Mouse (Mus musculus): Measurements from ENCODE around the gene Eef1b2. TPM values are rescaled to one million over a fixed set of nuclear protein-coding genes. Genes with fewer than 3 reads are reported as not detected.

Gene Eef1b2
- total and polyA plus RNA-seq, 3 experiments: 1,302 to 1,881 (median 1,842) TPM

DNA sequence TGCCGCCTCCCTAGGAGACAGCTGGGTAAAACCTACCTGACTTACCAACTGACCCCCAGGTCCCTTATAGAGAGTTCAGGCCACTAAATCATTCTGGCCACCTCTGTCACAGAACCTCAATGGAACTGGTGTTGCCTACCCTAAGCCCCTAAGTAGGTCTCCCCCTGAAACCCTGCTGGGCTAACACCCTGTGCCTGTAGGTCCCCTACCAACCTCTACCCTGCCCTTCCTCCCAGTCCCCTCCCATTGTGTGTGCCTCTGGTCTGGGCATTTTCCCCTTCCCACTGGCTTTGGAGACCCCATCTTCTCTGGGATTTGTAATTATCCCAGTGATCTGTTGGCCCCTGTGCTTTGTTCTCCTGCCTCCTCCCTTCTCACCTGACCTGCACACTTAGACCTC, 26.8 kb downstream of the Eef1b2 start:
- Histone ChIP-seq H3K4me1 (ENCODE audit: control insufficient read depth in 1 of 2, insufficient read depth in 2 of 2) (peaks cover 8 to 20% of the 10 kb centered on the region in 2 experiments; a peak in 3 of 4 replicates), H3K27ac (ENCODE audit: insufficient read depth, low read depth) (no peak overlapping the region), H3K27me3 (replicated peaks) (no peaks in the 10 kb centered on the region), H3K4me3 (replicated peaks in 1 of 3; ENCODE audit: low read depth in 2 of 3, low read length in 2 of 3, poor library complexity in 1 of 3) (no peak overlapping the region), H3K9me3 (replicated peaks; ENCODE audit: low read length) (no peaks in the 10 kb centered on the region), H3K36me3 (replicated peaks in 1 of 2; ENCODE audit: control insufficient read depth in 1 of 2, insufficient read depth in 1 of 2, low read length in 1 of 2) (no peaks in the 10 kb centered on the region), H3K4me2 (ENCODE audit: insufficient read depth, low read depth, poor library complexity, severe bottlenecking) (no peak overlapping the region), H3K9ac (ENCODE audit: insufficient read depth, low read depth) (no peak overlapping the region), H3K79me2 (replicated peaks; ENCODE audit: control insufficient read depth, extremely low read depth, insufficient read depth, poor library complexity, severe bottlenecking) (no peaks in the 10 kb centered on the region)
- dilution Hi-C loops (cut with MboI; ENCODE audit: extremely low pct_ligation_motif_present, extremely low pct_unique_long_range_greater_than_20kb, low sequenced_read_pairs): no loop called here
- in situ Hi-C loops (cut with MboI; ENCODE audit: low pct_ligation_motif_present, low pct_unique_long_range_greater_than_20kb, low sequenced_read_pairs): no loop called here
- no peak for DNase-seq (ENCODE audit: extremely low read depth)
- TF ChIP-seq ZNF384 (IDR thresholded peaks at IDR 0.05; ENCODE audit: low read depth, low read length) (no peak), USF2 (conservative IDR thresholded peaks at IDR 0.05; ENCODE audit: low read depth, low read length) (no peak), MEF2A (IDR thresholded peaks at IDR 0.05; ENCODE audit: borderline replicate concordance, low read depth, low read length) (no peak)

DNA sequence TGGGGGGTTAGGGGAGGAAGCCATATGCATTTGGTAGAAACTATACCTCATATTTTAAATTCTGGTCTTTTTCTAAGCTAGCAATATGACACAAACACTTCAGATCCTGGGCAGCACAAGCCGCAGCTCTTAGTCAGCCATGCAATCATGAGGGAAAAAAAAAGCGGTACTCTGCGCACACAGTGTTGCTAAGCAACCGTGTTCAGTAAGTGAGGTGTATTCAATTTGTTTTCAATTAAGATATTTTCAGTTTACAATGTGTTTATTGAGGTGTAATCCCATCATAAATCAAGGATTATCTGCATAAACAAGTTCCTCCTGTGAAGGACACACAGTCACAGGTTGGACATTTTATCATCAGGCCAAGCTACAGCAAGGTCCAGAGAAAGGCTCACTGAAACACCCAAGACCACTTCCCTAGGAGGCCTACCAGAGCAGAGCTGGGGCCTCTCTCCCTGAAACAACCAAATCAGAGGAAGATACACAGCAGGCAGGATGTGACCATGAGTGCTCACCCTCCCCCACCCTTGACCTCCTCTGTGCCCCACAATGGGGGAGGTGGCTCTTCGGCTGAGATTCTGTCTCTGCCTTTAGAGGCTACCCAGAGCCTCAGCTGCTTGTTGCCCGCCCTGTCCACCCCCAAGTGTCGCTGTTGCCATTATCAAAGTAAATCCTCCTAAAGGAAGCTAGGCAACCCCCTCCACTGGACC, 27.5 kb downstream of the Eef1b2 start:
- no peak overlapping the region for H3K27ac ChIP-seq (ENCODE audit: insufficient read depth, low read depth)
- H3K4me1 ChIP-seq (ENCODE audit: control insufficient read depth in 1 of 2, insufficient read depth in 2 of 2): peaks cover 8 to 20% of the 10 kb centered on the region in 2 experiments; a peak in 3 of 4 replicates
- no peaks in the 10 kb centered on the region for H3K27me3 ChIP-seq (replicated peaks)
- H3K9me3 ChIP-seq (replicated peaks; ENCODE audit: low read length): no peaks in the 10 kb centered on the region
- H3K4me3 ChIP-seq (replicated peaks in 1 of 3; ENCODE audit: low read depth in 2 of 3, low read length in 2 of 3, poor library complexity in 1 of 3): no peak overlapping the region
- H3K36me3 ChIP-seq (replicated peaks in 1 of 2; ENCODE audit: control insufficient read depth in 1 of 2, insufficient read depth in 1 of 2, low read length in 1 of 2): no peaks in the 10 kb centered on the region
- TF ChIP-seq RAD21 (IDR thresholded peaks at IDR 0.05; ENCODE audit: low read depth, low read length) (peak; percentile 34), TBP (conservative IDR thresholded peaks at IDR 0.05; ENCODE audit: low read depth, low read length) (no peak), NRF1 (IDR thresholded peaks at IDR 0.05; ENCODE audit: low read depth, low read length) (no peak), CHD2 (IDR thresholded peaks at IDR 0.05; ENCODE audit: low read length) (peak; percentile 73), CTCF (conservative IDR thresholded peaks at IDR 0.05 in 1 of 2, IDR thresholded peaks at IDR 0.05 in 1 of 2; ENCODE audit: low read depth in 2 of 2, low read length in 2 of 2) (peak in 1 of 2 experiments; percentile 38; a peak in 1 of 4 replicates), ZNF384 (IDR thresholded peaks at IDR 0.05; ENCODE audit: low read depth, low read length) (peak; percentile 68), MYC (IDR thresholded peaks at IDR 0.05; ENCODE audit: low read depth, low read length) (no peak), IRF4 (IDR thresholded peaks at IDR 0.05; ENCODE audit: low read depth, low read length) (no peak), USF1 (IDR thresholded peaks at IDR 0.05; ENCODE audit: low read depth, low read length) (no peak)
- H3K4me2 ChIP-seq (ENCODE audit: insufficient read depth, low read depth, poor library complexity, severe bottlenecking): peak overlapping the region; percentile 22; the same call in 1 of the 2 replicates
- no peaks in the 10 kb centered on the region for H3K79me2 ChIP-seq (replicated peaks; ENCODE audit: control insufficient read depth, extremely low read depth, insufficient read depth, poor library complexity, severe bottlenecking)
- dilution Hi-C loops (cut with MboI; ENCODE audit: extremely low pct_ligation_motif_present, extremely low pct_unique_long_range_greater_than_20kb, low sequenced_read_pairs) (no loop called here), in situ Hi-C loops (cut with MboI; ENCODE audit: low pct_ligation_motif_present, low pct_unique_long_range_greater_than_20kb, low sequenced_read_pairs) (no loop called here)
- peak; percentile 77 for DNase-seq (ENCODE audit: extremely low read depth)
- no peak overlapping the region for H3K9ac ChIP-seq (ENCODE audit: insufficient read depth, low read depth)

Data from CH12.LX (cell line).